Mouse (Mus musculus) erythroid progenitor cell, adult 5-6 weeks (primary cell): ENCODE measurements around the gene Khdc3. TPM values are rescaled to one million over a fixed set of nuclear protein-coding genes. Genes with fewer than 3 reads are reported as not detected.
A peak's percentile ranks its signal among the peaks of the same experiment; 100 is the strongest.
"Not testable (repeated sequence)": the region's sequence is repeated elsewhere in the genome, so short reads cannot be mapped to it uniquely, and the experiment has no call there.

Experiments used
- ATAC-seq: replicated peaks from 2 replicates; pipeline ENCODE4 v1.8.0; 2016; ENCODE audit warnings: moderate number of reproducible peaks, mild to moderate bottlenecking, moderate TSS enrichment, inconsistent platforms; ENCODE audit not compliant: poor library complexity, low FRiP score, severe bottlenecking
- total RNA-seq, 2 experiments: library from RNA; stranded (forward) in 1 of 2; stranded (reverse) in 1 of 2; fragments of 150-400 nt in 1 of 2; fragments of 186-747, 209-891 nt in 1 of 2; gene quantifications; 2 replicates each; pipeline versions ENCODE4 v1.2.3 to v1.2.4; 2015 to 2017; ENCODE audit warnings: low replicate concordance in 2 of 2

Gene Khdc3
- total RNA-seq, 2 experiments from 2014 or later, result not detected

DNA sequence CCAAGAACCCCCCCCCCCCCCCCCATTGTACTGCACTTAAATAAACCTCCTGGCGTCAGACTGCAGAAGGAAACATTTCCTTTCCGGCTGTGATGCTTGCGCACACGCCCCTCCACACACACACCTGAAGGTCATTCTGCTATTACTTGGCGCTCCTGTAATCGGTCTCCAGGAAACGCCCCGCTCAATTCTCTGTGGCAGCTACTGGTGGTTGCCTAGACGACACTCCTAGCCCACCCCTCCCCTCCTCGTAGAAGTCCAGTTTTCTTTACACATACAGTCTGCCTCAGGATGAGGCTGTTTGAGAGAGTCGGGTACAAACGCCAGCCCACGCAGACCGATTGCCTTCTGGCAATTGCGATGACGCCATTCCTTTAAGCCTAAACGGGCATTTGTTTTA is 7.1 kb upstream of the Khdc3 start:
- no peak for ATAC-seq

DNA sequence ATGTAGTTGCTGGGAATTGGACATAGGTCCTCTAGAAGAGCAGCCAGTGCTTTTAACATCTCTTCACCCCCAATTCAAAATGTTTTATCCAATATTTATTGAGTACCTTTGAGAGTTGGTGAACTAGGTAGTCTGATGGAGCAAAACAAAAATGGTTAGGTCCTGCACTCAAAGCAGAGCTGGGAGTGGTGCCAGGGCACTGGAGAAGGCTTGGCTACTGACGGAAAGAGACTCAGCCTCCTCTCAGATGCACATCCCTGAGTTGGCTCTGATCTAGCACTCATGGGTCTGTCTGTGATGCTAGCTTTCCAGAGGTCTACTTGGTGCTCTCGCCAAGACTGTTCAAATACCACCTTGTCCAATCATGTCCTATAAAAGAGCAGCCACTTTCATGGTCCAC is 3.7 kb upstream of the Khdc3 start:
- no peak for ATAC-seq

DNA sequence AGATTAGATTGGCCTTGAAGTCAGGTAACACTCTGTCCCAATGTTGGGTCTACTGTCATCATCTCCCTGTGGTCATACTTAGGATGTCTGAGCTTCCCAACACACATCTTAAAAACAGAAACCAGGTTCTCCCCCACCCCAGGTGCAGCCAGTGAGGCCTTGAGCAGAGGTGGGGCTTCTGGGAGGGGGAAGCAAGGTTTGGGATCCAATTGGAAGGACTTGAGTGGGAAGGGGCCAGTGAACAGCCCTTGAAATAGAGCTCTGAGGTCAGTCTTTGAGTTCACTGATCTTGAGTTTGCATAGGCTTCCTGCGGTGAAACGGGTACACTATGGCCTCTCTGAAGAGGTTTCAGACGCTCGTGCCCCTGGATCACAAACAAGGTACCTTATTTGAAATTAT is 545 bp downstream of the Khdc3 start, which contains the start of gene Gm20509:
Gene Gm20509 (plus strand): TSS at position 290 of the 400 bp plus-strand sequence.
- ATAC-seq, result no peak

- no peak for ATAC-seq
These were observed 1.7 kb downstream of the Khdc3 start for GRCm38 (mm10) chr9:73103159-73103879.

GRCm38 (mm10) chr9:73103880-73104198 is 2.2 kb downstream of the Khdc3 start:
- ATAC-seq, result no peak

DNA sequence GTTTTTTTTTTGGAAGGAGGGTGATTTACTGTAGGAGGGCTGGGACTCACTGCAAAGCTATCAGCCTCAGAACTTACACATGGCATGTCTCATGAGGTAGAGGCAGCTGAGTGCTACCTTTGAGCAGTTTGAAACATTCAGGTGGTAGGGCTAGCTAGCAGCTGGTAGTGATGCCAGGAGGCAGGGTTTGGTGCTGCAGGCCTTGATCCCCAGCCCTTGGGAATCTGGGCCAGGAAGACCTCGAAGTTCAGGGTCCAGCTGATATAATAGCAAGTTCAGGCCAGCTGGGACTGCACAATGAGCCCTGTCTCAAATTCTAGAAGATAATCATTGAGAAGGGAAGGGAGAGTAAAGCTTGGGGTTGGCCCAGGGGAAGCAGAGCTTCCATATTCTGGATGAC is 3.5 kb downstream of the Khdc3 start:
- ATAC-seq, result no peak

DNA sequence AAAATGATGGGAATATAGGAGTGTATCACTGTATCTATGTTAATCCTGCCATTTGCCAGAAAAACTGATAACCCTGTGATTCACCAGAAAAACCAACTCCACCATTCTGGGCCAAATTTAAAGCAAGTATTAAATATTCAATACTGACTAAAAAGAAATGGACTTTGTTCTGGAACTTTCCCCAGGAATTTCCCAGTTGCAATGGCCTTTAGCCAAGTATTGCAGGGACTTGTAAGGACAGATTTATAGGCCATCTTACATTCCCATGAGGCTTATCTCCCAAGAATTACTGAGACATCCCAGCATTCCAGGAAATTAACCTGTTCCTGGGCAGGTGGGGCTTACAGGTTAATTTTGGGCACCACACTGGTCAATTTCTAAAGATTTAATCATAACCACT is 4.1 kb downstream of the Khdc3 start:
- ATAC-seq, result no peak

DNA sequence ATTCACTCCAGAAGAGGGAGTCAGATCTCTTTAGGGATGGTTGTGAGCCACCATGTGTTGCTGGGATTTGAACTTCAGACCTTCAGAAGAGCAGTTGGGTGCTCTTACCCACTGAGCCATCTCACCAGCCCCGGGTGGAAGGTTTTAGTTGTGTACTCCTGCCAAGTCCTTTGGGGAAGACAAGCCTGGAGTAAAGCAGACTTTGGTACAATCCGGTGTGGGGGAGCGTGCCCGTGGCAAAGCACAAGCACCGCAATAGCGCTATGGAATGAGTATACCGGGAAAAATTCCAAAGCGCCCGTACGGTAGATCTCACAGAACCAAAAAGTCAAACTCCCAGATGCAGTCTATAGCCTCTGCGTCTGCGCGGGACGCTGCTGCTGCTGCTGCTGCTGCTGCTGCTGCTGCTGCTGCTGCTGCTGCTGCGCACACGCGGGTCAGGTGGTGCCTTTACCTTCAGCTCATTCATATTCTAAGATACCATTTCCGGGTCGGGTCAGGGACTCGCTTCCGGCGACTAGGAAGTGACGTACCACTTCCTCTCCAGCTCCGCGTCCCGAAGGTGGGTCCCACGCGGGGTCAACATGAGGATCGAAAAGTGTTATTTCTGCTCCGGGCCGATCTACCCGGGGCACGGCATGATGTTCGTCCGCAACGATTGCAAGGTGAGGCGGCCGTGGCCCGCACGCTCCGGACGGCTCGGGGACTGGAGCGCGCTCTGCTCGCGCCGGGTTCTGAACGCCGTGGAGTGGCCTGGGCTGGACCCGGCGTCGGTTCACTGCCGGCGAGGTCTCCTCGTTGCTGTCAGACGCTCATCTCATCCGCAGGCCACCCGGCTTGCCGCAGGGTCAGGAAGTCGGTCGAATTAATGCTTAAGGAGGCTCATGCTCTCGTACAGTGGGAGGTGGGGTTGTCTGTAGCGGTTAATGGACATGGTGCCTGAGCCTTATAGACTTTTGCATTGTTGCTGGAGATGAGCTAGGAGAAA is 11.6 kb downstream of the Khdc3 start, which contains the start of gene Rsl24d1:
Gene Rsl24d1 (plus strand): TSS at position 508 of the 988 bp plus-strand sequence.
- ATAC-seq, result peak; percentile 94

DNA sequence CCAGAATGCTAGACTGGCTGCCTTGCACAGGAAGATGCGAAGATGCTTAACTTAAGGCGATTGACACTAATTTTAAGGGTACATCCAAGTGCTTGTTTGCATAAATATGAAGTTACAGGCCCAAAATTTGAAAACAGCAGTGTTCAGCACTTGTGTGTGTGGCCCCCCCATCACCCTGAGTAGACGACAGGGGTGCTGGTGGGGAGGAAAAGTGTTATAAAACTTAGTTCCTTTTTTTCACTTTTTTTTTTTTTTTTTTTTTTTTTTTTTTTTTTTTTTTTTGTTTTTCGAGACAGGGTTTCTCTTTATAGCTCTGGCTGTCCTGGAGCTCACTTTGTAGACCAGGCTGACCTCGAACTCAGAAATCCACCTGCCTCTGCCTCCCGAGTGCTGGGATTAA is 15.1 kb downstream of the Khdc3 start:
- not testable (repeated sequence) for ATAC-seq

- no peak for ATAC-seq
These were observed 16.4 kb downstream of the Khdc3 start for GRCm38 (mm10) chr9:73118012-73118411.

- no peak for ATAC-seq
These were observed 20.1 kb downstream of the Khdc3 start for GRCm38 (mm10) chr9:73121735-73122134.

- no peak for ATAC-seq
These were observed 23.5 kb downstream of the Khdc3 start for GRCm38 (mm10) chr9:73125043-73125570.

DNA sequence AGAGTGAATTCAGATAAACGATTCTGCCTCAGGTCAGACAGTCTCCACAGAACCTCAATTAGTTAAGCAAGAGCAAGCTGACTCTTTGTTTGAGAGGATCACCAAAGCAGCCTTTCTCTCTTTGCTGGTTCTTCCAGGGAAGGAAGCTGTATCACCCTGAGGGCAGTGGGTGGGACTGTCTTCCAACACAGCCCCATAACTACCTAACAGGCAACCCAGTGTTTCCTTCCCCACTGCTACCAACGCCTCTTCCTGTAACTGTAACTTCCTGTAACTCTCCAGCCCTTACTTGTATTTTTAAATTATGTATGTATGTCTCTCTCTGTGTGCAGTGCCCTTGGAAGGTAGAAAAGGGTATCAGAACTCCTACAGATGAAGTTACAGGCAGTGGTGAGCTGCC is 25.8 kb downstream of the Khdc3 start:
- no peak for ATAC-seq

GRCm38 (mm10) chr9:73129875-73130274 is 28.2 kb downstream of the Khdc3 start:
- no peak for ATAC-seq

- no peak for ATAC-seq
These were observed 28.9 kb downstream of the Khdc3 start for GRCm38 (mm10) chr9:73130529-73130928.

GRCm38 (mm10) chr9:73137341-73137886 is 35.8 kb downstream of the Khdc3 start:
- ATAC-seq, result no peak
